Mouse (Mus musculus): ENCODE data around the gene Arhgef1.

Arhgef1 gene

DNA sequence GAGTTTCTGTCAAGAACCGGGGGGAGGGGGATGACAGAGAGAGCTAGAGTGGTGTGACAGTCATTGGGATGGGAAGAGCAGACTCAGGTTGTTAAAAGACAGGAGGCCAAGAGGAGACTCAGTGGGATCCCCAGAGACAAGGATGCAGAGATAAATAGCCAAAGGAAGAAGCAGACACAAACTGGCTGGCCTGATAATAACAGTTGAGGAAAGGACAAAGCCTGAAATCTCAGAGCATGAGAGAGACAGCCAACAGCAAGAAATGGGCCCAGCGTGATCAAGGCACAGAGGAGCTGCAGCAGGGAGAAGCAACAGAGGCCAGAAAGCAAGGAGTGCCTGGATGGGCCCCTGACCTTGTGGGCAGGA is 465 bp upstream of the Arhgef1 start:
- ChIA-PET CTCF (interaction anchor here in 2 of 4 experiments (0.6 to 6.6 kb wide), 3 partner anchors 9 to 66 kb away, joined by 4 to 92 read pairs (median 4); no protein-coding TSS in a partner anchor), POLR2A (interaction anchor here (0.5 to 14.8 kb wide), 18 partner anchors 11 to 882 kb away, joined by 3 to 436 read pairs (median 4); partner anchors contain the start of genes Rps19 (in 3 of the 4), Dmrtc2 (in 1 of the 4), Lypd4 (in 1 of the 4) and Rabac1 (in 1 of the 4))

DNA sequence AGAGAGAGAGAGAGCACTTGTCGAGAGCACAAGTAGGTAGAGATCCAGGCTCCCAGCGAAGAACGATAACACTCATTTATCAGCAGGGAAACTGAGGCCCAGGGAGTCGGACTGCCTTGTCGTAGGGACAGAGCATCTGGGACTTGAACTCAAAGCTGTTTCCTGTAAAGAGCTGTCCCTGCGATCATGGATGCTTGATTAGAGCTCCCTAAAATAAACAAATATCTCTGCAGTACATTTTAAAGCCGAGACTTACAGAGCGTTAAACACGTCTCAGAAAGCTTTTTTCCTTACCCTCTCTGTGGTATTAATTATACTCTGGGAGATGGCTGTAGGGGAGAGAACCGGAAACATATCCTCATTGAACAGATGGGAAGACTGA is 723 bp downstream of the Arhgef1 start:
- ChIA-PET POLR2A (interaction anchor here (0.6 to 14.8 kb wide), 29 partner anchors 12 to 413 kb away, joined by 3 to 436 read pairs (median 6); partner anchors contain the start of genes Rps19 (in 3 of the 4), Dmrtc2 (in 2 of the 4), Lypd4 (in 2 of the 4) and Rabac1 (in 2 of the 4)), CTCF (interaction anchor here (0.6 to 6.6 kb wide), 10 partner anchors 11 to 414 kb away, joined by 4 to 92 read pairs (median 12); partner anchors contain the start of genes Megf8 (in 1 of the 4) and Rps19 (in 1 of the 4))

DNA sequence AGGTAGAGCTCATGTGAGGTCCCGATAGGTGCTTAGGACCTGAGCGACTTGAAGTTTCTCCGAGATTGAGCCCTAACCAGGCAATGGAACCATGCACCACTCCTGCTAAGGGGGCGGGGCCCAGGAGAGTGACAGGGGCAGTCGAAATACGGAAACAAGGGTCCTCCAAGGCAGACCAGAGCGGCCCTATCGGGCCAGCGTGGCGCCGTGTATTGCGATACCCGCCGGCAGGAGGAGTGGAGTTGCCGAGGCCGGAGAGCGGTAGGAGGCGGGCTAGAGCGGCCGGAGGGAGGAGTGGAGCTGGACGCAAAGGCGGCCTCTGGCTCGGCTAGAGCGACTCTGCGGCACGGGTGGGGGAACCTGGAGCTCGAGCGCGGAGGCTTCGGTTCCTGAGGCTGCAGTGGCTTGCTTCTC is 1.4 kb downstream of the Arhgef1 start:
- CTCF ChIA-PET, result interaction anchor here (0.5 to 6.6 kb wide), 26 partner anchors 11 to 505 kb away, joined by 3 to 92 read pairs (median 4); partner anchors contain the start of genes Rabac1 (in 1 of the 4) and Rps19 (in 1 of the 4)
- POLR2A ChIA-PET, result interaction anchor here (0.6 to 14.8 kb wide), 44 partner anchors 8 to 529 kb away, joined by 3 to 436 read pairs (median 4); partner anchors contain the start of genes Rabac1 (in 3 of the 4), Rps19 (in 3 of the 4), Cic (in 1 of the 4) and Dmrtc2 (in 1 of the 4)

DNA sequence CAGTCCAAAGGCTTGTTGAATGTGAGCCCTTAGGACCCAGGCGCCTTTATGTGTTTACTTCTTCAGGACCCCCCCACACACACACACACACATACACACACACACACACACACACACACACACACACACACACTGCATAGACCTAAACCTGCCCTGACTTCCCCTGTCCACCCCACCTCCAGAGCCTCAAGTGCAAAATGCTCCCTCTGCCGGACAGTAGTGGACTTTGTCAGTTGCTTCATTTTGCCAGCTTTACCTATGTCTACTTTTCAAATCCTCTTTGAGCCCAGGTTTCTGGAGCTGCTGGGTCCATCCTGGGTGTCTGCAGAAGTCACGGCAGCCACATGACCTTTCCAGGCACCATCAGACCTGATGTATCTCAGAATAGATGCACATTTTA is 2.2 kb downstream of the Arhgef1 start:
- ChIA-PET POLR2A (interaction anchor here (0.7 to 14.8 kb wide), 20 partner anchors 9 to 497 kb away, joined by 3 to 436 read pairs (median 8); partner anchors contain the start of genes Rabac1 (in 2 of the 4), Rps19 (in 2 of the 4), Dmrtc2 (in 1 of the 4) and Lypd4 (in 1 of the 4)), CTCF (interaction anchor here in 3 of 4 experiments (0.5 to 6.6 kb wide), 22 partner anchors 12 to 504 kb away, joined by 3 to 92 read pairs (median 5); partner anchors contain the start of genes Gm4881 (in 1 of the 3) and Rabac1 (in 1 of the 3))

DNA sequence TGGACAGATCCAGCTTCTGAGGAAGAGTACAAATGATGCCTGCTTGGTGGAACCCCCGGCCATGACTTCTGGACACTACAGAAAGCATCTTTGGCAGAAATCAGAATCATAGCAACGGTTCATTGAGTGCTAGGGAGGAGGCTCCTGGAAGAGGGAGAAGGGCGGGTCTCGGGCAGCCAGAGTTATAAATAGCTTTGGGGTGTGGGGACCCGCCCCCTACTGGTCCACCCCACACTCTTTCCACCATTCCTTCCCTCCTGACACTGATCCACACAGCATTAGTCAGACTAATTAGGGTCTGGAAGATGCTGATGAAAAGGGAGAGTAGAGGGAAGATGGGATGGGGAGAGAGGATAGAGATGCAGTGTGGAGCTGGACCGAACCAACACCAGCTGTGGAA is 3.8 kb downstream of the Arhgef1 start:
- ChIA-PET POLR2A (interaction anchor here (0.6 to 14.8 kb wide), 24 partner anchors 8 to 315 kb away, joined by 3 to 436 read pairs (median 4); partner anchors contain the start of genes Rps19 (in 3 of the 4), Rabac1 (in 2 of the 4) and Zfp526 (in 1 of the 4)), CTCF (interaction anchor here (0.6 to 6.6 kb wide), 20 partner anchors 12 to 933 kb away, joined by 3 to 92 read pairs (median 6); partner anchors contain the start of genes Rabac1 (in 2 of the 4), Rps19 (in 1 of the 4) and Vmn1r181 (in 1 of the 4))

DNA sequence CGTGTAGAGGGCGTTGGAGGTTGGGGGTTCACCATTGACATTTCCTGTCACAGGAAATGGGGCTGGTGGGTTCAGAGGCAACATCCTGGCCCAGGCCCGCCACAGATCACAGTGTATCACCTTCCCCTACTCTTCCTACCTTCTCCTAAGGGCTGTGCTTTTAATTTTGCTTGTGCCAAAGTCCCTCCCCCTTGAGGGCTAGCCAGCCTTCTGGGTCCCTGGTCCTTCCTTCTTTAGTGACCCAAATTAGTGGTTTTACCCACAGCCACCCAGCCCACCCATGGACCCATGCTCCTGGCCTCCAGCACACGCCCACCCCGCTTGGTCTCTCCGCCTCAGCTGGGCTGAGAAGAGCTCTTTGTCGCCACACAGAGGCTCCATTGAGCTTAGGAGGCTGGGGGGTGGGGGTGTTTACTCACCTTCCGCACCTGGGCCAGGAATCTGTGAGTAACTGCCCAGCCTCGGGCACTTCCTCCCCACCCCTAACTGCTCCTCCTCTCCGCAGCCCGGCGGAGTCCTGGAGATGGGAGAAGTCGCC is 4.6 kb downstream of the Arhgef1 start:
- POLR2A ChIA-PET, result interaction anchor here (0.5 to 14.8 kb wide), 25 partner anchors 8 to 314 kb away, joined by 3 to 436 read pairs (median 5); partner anchors contain the start of genes Rabac1 (in 2 of the 4), Rps19 (in 2 of the 4) and Zfp526 (in 1 of the 4)
- CTCF ChIA-PET, result interaction anchor here (0.6 to 6.6 kb wide), 19 partner anchors 11 to 306 kb away, joined by 3 to 92 read pairs (median 5); partner anchors contain the start of genes Rabac1 (in 2 of the 4) and Rps19 (in 1 of the 4)

DNA sequence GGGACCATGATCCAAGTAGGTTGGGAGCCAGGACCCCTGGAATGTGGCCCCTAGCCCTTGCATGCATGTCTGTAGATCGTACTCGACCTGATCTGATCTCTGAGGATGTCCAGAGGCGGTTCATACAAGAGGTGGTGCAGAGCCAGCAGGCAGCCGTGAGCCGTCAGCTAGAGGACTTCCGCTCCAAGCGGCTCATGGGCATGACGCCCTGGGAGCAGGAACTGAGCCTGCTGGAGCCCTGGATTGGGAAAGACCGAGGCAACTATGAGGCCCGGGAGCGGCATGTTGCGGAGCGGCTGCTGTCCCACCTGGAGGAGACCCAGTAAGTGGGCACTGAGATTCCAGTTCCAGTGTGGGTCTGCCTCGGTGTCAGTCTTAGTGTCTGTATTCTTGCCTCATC is 9.8 kb downstream of the Arhgef1 start:
- POLR2A ChIA-PET, result interaction anchor here in 1 of 4 experiments (1.5 to 3.5 kb wide), 3 partner anchors 22 to 28 kb away, joined by 6 to 20 read pairs (median 8); partner anchors contain the start of gene Rps19
- CTCF ChIA-PET, result interaction anchor here in 1 of 4 experiments (0.6 kb wide), 1 partner anchor 35 kb away, joined by 3 read pairs; no protein-coding TSS in a partner anchor

DNA sequence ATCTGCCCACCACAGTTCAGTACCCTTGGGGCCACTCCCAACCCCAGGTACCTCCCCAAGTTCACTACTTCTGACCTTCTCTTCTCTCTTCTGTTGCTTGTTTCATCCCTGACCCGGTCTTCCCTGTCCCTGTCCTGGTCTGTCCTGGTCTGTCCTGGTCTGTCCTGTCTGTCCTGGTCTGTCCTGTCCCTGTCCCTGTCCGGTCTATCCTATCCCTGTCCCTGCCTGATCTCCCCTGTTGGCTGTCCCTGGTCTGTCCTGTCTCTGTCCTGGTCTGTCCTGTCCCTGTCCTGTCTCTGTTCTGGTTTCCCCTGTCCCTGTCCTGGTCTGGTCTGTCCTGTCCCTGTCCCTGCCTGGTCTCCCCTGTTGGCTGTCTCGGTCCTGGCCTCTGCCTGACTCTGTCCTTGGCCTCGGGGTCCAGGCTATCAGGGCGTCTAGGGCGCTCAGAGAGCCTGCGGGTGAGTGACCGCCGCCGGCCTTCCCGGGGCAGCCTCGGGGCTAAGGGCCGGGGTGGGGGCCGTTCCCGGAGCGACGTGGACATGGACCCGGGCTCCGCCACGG is 16.1 kb downstream of the Arhgef1 start:
- ChIA-PET CTCF (interaction anchor here in 2 of 4 experiments (0.5 to 1.4 kb wide), 6 partner anchors 12 to 729 kb away, joined by 3 to 5 read pairs (median 3); no protein-coding TSS in a partner anchor), POLR2A (interaction anchor here in 2 of 4 experiments (1.1 to 2.6 kb wide), 5 partner anchors 14 to 54 kb away, joined by 3 to 9 read pairs (median 5); partner anchors contain the start of gene Rabac1 (in 1 of the 2))

DNA sequence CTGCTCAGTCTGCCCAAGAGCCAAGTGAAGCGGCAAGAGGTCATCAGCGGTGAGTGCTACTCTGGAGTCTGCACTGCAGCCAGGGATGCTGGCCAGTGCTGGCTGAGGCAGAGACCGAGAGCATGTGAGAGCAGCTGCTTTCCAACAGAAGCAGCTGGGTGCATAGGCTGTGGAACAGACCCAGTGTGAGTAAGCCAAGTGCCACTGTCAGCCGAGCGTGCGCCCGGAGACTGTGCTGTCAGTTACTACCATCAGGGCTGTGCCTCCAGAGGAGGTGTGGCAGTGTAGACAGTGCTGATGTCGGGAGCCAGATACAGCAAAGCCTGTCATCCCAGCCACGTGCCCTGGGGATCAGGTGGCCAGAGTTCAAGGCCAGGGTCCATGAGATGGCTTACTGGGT is 17.0 kb downstream of the Arhgef1 start:
- ChIA-PET POLR2A (interaction anchor here in 3 of 4 experiments (0.6 to 2.6 kb wide), 8 partner anchors 13 to 53 kb away, joined by 3 to 9 read pairs (median 5); partner anchors contain the start of genes Rabac1 (in 1 of the 3) and Rps19 (in 1 of the 3)), CTCF (interaction anchor here in 1 of 4 experiments (1.0 to 1.3 kb wide), 3 partner anchors 15 to 46 kb away, joined by 3 to 5 read pairs (median 4); no protein-coding TSS in a partner anchor)

DNA sequence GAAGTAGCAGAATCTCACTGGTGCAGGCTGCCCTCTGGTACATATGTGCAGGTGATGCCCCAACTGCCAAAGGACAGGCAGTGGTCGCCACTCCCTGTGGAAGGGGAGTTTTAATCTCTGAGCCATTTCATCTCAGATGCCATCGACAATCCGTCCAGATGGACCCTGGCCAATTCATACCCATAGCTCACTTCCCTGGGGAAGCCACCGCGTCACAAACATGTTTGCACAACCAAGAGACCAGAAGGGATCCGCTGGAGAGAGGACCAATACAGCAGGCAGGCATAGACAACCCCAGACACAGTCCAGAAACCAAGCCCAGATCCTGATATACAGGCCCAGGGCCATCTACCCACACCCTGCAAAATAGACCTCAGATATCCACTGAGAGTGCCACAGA is 27.8 kb downstream of the Arhgef1 start:
- CTCF ChIA-PET, result interaction anchor here in 2 of 4 experiments (0.6 kb wide), 2 partner anchors 35 to 454 kb away, joined by 3 to 17 read pairs; no protein-coding TSS in a partner anchor
- POLR2A ChIA-PET, result interaction anchor here in 2 of 4 experiments (0.5 to 1.3 kb wide), 3 partner anchors 10 to 39 kb away, joined by 3 to 7 read pairs (median 3); no protein-coding TSS in a partner anchor

DNA sequence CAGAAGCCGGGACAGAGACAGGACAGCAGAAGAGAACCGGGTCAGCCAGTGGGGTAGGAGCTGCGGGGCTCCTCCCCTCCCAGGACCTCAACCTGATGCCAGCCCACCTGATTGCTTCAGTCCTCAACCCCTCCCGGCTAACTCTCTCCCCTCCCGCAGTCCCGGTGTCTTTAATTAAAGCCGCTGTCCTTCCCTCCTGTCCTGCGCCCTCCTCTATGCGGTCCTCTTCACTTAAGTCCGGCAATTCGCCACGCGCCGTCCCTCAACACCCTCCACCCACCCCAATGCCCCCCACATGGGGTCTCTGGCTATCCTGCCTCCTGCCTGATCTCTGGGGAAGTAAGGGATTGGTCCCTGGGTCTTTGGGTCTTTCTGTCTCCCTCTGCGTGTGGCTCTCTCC is 28.9 kb downstream of the Arhgef1 start:
- ChIA-PET POLR2A (interaction anchor here in 1 of 4 experiments (0.7 to 1.8 kb wide), 2 partner anchors 17 to 21 kb away, joined by 3 to 5 read pairs; no protein-coding TSS in a partner anchor), CTCF (interaction anchor here in 1 of 4 experiments (0.6 kb wide), 1 partner anchor 19 kb away, joined by 3 read pairs; no protein-coding TSS in a partner anchor)

DNA sequence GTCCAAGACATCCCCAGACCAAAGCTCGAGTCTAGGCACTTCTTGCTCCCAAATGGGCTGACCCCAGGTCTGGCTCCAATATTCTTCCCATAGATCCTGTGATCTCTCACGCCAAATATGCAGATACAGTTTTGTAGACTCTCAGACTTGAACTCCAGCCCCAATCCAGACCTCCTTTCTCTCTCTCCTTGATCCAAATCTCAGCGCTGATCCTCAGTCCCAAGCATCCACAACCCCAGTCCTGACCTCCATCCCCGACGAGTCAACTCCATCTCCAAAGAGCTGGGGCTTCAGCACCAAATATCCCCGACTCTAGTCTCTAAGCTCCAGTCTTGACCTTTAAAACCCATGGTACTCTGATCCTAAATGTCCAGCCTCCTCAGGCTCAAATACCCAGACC is 40.9 kb downstream of the Arhgef1 start:
- ChIA-PET POLR2A (interaction anchor here in 2 of 4 experiments (0.7 to 3.8 kb wide), 8 partner anchors 36 to 74 kb away, joined by 3 to 14 read pairs (median 4); partner anchors contain the start of genes Dmrtc2 (in 1 of the 2), Lypd4 (in 1 of the 2) and Rps19 (in 1 of the 2)), CTCF (interaction anchor here in 3 of 4 experiments (0.6 to 0.8 kb wide), 4 partner anchors 22 to 281 kb away, joined by 3 to 12 read pairs (median 4); no protein-coding TSS in a partner anchor)

DNA sequence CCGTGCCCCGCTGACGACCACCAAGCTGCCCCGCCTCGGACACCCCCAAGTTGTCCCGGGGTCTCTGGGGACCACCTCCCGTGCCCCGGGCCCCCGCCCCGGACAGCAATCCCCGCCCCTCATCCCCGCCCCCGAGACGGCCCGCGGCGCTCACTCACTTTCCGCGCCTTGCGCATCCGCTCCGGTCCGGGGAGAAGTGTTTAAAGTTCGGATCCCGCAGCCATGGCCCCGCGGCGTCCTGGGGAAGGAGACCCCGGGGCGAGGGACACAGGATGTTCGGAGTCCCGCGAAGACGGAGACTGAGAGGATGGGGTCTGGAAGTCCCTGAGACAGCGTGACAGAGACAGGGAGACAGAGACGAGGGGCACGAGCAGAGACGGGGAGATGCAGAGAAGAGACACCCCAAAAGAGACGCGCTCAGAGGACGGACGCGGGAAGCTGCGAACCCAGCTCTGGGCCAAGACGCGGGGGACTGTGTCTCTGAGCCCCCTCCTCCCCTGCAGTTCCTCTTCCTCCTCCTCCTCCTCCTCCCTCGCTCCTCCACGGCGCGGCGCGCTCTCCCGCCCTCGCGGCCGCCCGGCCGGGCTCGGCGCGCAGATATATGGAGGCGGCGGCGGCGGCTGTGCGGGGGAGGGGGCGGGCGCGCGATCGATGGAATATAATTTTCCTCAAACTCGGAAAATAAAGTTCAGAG is 41.7 kb downstream of the Arhgef1 start, which contains the start of gene Gm4881:
Gene Gm4881 (minus strand): TSS at position 238 of the 694 bp plus-strand sequence.
- ChIA-PET POLR2A (interaction anchor here in 2 of 4 experiments (0.7 to 3.8 kb wide), 6 partner anchors 52 to 75 kb away, joined by 3 to 14 read pairs (median 6); partner anchors contain the start of genes Dmrtc2 (in 1 of the 2), Lypd4 (in 1 of the 2) and Rps19 (in 1 of the 2)), CTCF (interaction anchor here in 2 of 4 experiments (0.6 to 0.8 kb wide), 3 partner anchors 39 to 282 kb away, joined by 3 to 6 read pairs (median 4); no protein-coding TSS in a partner anchor)

DNA sequence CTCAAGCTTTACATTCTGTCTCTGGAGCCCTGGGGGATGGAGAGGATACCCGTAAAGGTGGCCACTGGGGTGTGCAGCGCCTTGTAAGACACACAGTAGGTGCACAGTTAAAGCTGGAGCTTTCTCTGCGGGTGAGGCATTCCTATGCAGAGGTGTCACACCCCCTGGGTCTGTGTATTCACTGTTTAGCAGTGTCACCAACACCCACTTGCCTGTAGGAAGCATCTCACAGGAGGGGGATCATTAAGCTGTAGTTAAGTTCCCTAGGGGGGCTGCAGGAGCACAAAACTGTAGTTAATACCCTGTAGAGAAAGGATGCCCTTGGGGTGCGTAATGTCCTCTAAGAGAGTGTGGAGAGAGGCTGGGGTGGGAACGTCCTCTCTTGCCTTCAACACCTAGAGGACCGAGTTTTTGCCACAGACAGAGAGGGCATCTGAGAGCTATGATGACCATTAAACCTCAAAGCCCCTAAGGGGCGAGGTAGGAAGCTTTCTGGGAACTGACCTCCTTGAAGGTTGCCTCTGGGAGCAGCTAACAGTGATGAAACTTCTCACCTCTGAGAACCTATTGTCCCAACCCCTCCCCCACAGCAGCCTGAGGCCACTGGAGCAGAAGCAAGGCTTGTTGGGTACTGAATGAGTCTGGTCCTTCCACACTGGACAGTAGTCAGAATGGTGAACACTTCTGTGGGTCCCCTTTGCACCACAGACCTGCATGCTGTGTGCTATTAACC is 44.8 kb downstream of the Arhgef1 start:
- ChIA-PET CTCF (interaction anchor here (0.5 to 1.8 kb wide), 14 partner anchors 11 to 563 kb away, joined by 3 to 6 read pairs (median 4); partner anchors contain the start of gene Rabac1 (in 1 of the 4)), POLR2A (interaction anchor here (0.5 to 5.4 kb wide), 24 partner anchors 16 to 1661 kb away, joined by 3 to 70 read pairs (median 4); partner anchors contain the start of genes Rps19 (in 2 of the 4), Dmrtc2 (in 1 of the 4) and Lypd4 (in 1 of the 4))

DNA sequence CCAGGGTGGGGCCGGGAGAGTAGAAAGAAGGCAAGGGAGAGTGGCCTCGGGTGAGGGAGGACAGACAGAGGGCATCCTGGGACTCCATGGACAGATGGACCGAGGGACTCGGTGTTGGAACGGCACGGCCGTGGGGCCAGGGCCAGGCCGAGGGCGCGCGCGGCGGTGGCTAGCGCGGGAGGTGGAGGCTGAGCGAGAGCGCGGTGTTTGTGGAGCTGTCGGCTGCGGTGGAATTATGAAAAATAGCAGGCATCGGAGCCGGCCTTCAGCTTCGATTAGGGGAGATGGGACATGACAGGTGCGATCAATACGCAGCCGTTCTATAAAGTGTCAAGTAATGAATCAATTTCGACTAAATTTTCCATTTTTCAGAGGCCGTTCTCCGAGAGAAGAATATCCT is 46.1 kb downstream of the Arhgef1 start:
- POLR2A ChIA-PET, result interaction anchor here in 3 of 4 experiments (1.2 to 5.4 kb wide), 13 partner anchors 8 to 128 kb away, joined by 3 to 70 read pairs (median 8); partner anchors contain the start of genes Rabac1 (in 1 of the 3) and Rps19 (in 1 of the 3)
- CTCF ChIA-PET, result interaction anchor here in 3 of 4 experiments (0.6 to 2.8 kb wide), 7 partner anchors 16 to 442 kb away, joined by 3 to 21 read pairs (median 12); partner anchors contain the start of genes Rabac1 (in 1 of the 3) and Zfp428 (in 1 of the 3)
